Mouse (Mus musculus): Measurements from ENCODE around the gene Plppr3. TPM values are rescaled to one million over a fixed set of nuclear protein-coding genes. Genes with fewer than 3 reads are reported as not detected.

Plppr3 gene
- total and polyA plus RNA-seq, 3 experiments, result 0.85 to 6.2 TPM; not detected in 1

GRCm38 (mm10) chr10:79840644-79841551 lies 33.5 kb downstream of the Plppr3 start (continued):
- TF ChIP-seq MAZ (IDR thresholded peaks at IDR 0.05; ENCODE audit: low read depth, low read length), result no peak; the same call in 1 of the 2 replicates
- TF ChIP-seq E2F4 (IDR thresholded peaks at IDR 0.05; ENCODE audit: borderline replicate concordance, low read depth, low read length), result no peak
- no peak for TF ChIP-seq SMC3 (IDR thresholded peaks at IDR 0.05; ENCODE audit: low read depth, low read length)
- peak; percentile 69 for TF ChIP-seq NELFE (IDR thresholded peaks at IDR 0.05; ENCODE audit: low read depth, low read length)
- TF ChIP-seq ZKSCAN1 (IDR thresholded peaks at IDR 0.05; ENCODE audit: low read depth, low read length), result no peak
- TF ChIP-seq UBTF (IDR thresholded peaks at IDR 0.05; ENCODE audit: borderline replicate concordance, insufficient read depth, low read depth, low read length), result no peak
- no peak for TF ChIP-seq POLR2AphosphoS5 (IDR thresholded peaks at IDR 0.05; ENCODE audit: borderline replicate concordance, low read depth, low read length)
- TF ChIP-seq BHLHE40 (IDR thresholded peaks at IDR 0.05; ENCODE audit: borderline replicate concordance, low read depth, low read length), result no peak
- TF ChIP-seq RCOR1 (IDR thresholded peaks at IDR 0.05; ENCODE audit: low read depth, low read length), result no peak
- TF ChIP-seq SIN3A (IDR thresholded peaks at IDR 0.05; ENCODE audit: low read length), result no peak; the same call in 1 of the 2 replicates
- TF ChIP-seq ZMIZ1 (IDR thresholded peaks at IDR 0.05; ENCODE audit: low read depth, low read length), result peak; percentile 86

GRCm38 (mm10) chr10:79840091-79840490 lies 34.3 kb downstream of the Plppr3 start:
- no peak for DNase-seq (ENCODE audit: low read depth, low spot score)
- no peak overlapping the region for H3K9ac ChIP-seq (ENCODE audit: control insufficient read depth, low read depth, low read length, poor library complexity, severe bottlenecking)
- H3K9me3 ChIP-seq (replicated peaks; ENCODE audit: insufficient read depth, low read length), result no peaks in the 10 kb centered on the region
- no peaks in the 10 kb centered on the region for H3K27me3 ChIP-seq (ENCODE audit: control insufficient read depth in 1 of 2, insufficient read depth in 2 of 2, low read length in 2 of 2)
- H3K4me1 ChIP-seq (ENCODE audit: control insufficient read depth in 1 of 2, insufficient read depth in 2 of 2, low read length in 2 of 2), result peaks cover 0 to 3% of the 10 kb centered on the region in 2 experiments; a peak in 1 of 4 replicates
- H3K36me3 ChIP-seq (ENCODE audit: control insufficient read depth in 1 of 2, insufficient read depth in 2 of 2, low read length in 2 of 2), result no peaks in the 10 kb centered on the region; a peak in 1 of 4 replicates
- no peak overlapping the region for H3K4me3 ChIP-seq (ENCODE audit: control insufficient read depth in 1 of 2, insufficient read depth in 1 of 2, low read depth in 2 of 2, low read length in 2 of 2)
- H3K79me2 ChIP-seq (ENCODE audit: control insufficient read depth, insufficient read depth, low read length, poor library complexity), result no peaks in the 10 kb centered on the region
- no peak for TF ChIP-seq POLR2AphosphoS5 (IDR thresholded peaks at IDR 0.05; ENCODE audit: borderline replicate concordance, low read depth, low read length)
- TF ChIP-seq MXI1 (IDR thresholded peaks at IDR 0.05; ENCODE audit: low read depth, low read length), result no peak
- no peak for TF ChIP-seq SMC3 (IDR thresholded peaks at IDR 0.05; ENCODE audit: low read depth, low read length)
- no peak overlapping the region for H3K27ac ChIP-seq (ENCODE audit: control insufficient read depth, low read depth, low read length)

DNA sequence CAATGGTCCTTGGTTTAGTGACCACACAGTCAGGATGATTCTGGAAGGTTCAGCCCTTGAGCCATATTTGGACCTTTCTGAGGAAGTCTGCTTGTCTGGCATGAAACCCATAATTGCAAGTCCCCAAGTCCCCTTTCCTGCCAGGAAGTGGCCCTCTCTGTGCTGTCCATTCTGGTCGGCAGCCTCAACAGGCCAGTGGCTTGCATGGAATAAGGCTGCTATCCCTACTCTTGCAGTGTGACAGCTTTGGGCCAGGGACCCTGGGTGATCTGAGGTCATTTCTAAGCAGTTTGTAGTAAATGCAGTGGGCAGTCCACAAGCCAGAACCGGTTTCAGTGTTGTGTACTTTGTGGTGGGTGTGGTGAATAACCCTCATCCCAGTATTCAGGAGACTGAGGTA lies 36.3 kb downstream of the Plppr3 start:
- H3K27me3 ChIP-seq (ENCODE audit: control insufficient read depth in 1 of 2, insufficient read depth in 2 of 2, low read length in 2 of 2), result no peaks in the 10 kb centered on the region
- no peaks in the 10 kb centered on the region for H3K79me2 ChIP-seq (ENCODE audit: control insufficient read depth, insufficient read depth, low read length, poor library complexity)
- DNase-seq (ENCODE audit: low read depth, low spot score), result no peak
- no peaks in the 10 kb centered on the region for H3K9me3 ChIP-seq (replicated peaks; ENCODE audit: insufficient read depth, low read length)
- TF ChIP-seq ZNF384 (IDR thresholded peaks at IDR 0.05; ENCODE audit: low read depth, low read length), result no peak
- TF ChIP-seq USF1 (IDR thresholded peaks at IDR 0.05; ENCODE audit: low read depth, low read length), result no peak
- TF ChIP-seq ELF1 (IDR thresholded peaks at IDR 0.05; ENCODE audit: low read depth, low read length), result no peak
- TF ChIP-seq MAFK (IDR thresholded peaks at IDR 0.05; ENCODE audit: borderline replicate concordance, low read depth, low read length), result no peak
- no peak for TF ChIP-seq GATA1 (IDR thresholded peaks at IDR 0.05; ENCODE audit: low read depth, low read length)
- no peak for TF ChIP-seq SIN3A (IDR thresholded peaks at IDR 0.05; ENCODE audit: low read length)
- TF ChIP-seq KAT2A (conservative IDR thresholded peaks at IDR 0.05; ENCODE audit: low read depth, low read length), result no peak
- no peak for TF ChIP-seq MYB (IDR thresholded peaks at IDR 0.05; ENCODE audit: low read depth, low read length)
- TF ChIP-seq RCOR1 (IDR thresholded peaks at IDR 0.05; ENCODE audit: low read depth, low read length), result no peak
- TF ChIP-seq MXI1 (IDR thresholded peaks at IDR 0.05; ENCODE audit: low read depth, low read length), result no peak
- no peak for TF ChIP-seq TCF12 (IDR thresholded peaks at IDR 0.05; ENCODE audit: low read depth, low read length)
- TF ChIP-seq TBP (IDR thresholded peaks at IDR 0.05; ENCODE audit: low read depth, low read length), result no peak
- no peak for TF ChIP-seq MAX (IDR thresholded peaks at IDR 0.05; ENCODE audit: low read length)
- H3K36me3 ChIP-seq (ENCODE audit: control insufficient read depth in 1 of 2, insufficient read depth in 2 of 2, low read length in 2 of 2), result no peaks in the 10 kb centered on the region; a peak in 1 of 4 replicates
- no peak overlapping the region for H3K4me3 ChIP-seq (ENCODE audit: control insufficient read depth in 1 of 2, insufficient read depth in 1 of 2, low read depth in 2 of 2, low read length in 2 of 2)
- no peak overlapping the region for H3K27ac ChIP-seq (ENCODE audit: control insufficient read depth, low read depth, low read length)
- H3K9ac ChIP-seq (ENCODE audit: control insufficient read depth, low read depth, low read length, poor library complexity, severe bottlenecking), result no peak overlapping the region
- H3K4me1 ChIP-seq (ENCODE audit: control insufficient read depth in 1 of 2, insufficient read depth in 2 of 2, low read length in 2 of 2), result peaks cover 0 to 3% of the 10 kb centered on the region in 2 experiments; a peak in 1 of 4 replicates

Data from MEL (cell line).